Mouse (Mus musculus) cortical plate, adult 2 months (tissue): ENCODE results near the gene Rab11a. TPM values are rescaled to one million over a fixed set of nuclear protein-coding genes. Genes with fewer than 3 reads are reported as not detected.
A peak's percentile ranks its signal among the peaks of the same experiment; 100 is the strongest.
"Not testable (repeated sequence)": the region's sequence is repeated elsewhere in the genome, so short reads cannot be mapped to it uniquely, and the experiment has no call there.

Experiments
- H3K27ac ChIP-seq: fragments of 200-500 bp; 2 replicates; pipeline ENCODE4 v1.5.1; 2012; ENCODE audit warnings: low read length, control low read depth, inconsistent platforms; ENCODE audit not compliant: insufficient read depth
- H3K4me1 ChIP-seq: fragments of 200-500 bp; 2 replicates; pipeline ENCODE4 v1.6.1; 2011; ENCODE audit warnings: low read length; ENCODE audit not compliant: control insufficient read depth, insufficient read depth
- H3K4me3 ChIP-seq: fragments of 200-500 bp; 2 replicates; pipeline ENCODE4 v1.5.1; 2011; ENCODE audit warnings: mild to moderate bottlenecking, low read length, control low read depth; ENCODE audit not compliant: insufficient read depth
- CTCF ChIP-seq: fragments of 200-500 bp; IDR thresholded peaks from 2 replicates; pipeline ENCODE4 v1.5.1; 2011; ENCODE audit warnings: mild to moderate bottlenecking, control low read depth, low read length; ENCODE audit not compliant: insufficient read depth; ENCODE audit errors: extremely low read depth
- POLR2A ChIP-seq: fragments of 200-500 bp; IDR thresholded peaks from 2 replicates; pipeline ENCODE4 v1.6.1; 2011; ENCODE audit warnings: mild to moderate bottlenecking, low read length, control low read depth; ENCODE audit not compliant: insufficient read depth; ENCODE audit errors: extremely low read depth
- polyA plus RNA-seq: library from polyadenylated mRNA; depleted of rRNA; stranded (reverse); fragments of >200 nt; gene quantifications from 2 replicates; pipeline ENCODE4 v1.2.3, GENCODE M21; 2012

Rab11a gene
- polyA plus RNA-seq, 1 experiment, result 221 TPM

DNA sequence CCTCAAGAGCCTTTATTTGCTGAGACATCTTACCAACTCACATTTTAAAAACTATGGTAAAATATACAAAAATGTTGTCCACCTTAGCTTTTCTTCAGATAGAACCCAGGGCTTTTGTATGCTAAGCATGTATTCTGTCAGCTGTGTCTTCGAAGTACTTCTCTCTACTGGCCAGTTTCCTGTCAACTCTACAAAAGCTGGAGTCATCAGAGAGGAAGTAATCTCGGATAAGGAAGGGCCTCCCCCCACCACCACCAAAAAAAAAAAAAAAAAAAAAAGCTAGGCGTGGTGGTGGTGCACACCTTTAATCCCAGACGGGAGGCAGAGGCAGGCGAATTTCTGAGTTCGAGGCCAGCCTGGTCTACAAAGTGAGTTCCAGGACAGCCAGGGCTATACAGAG lies 11.8 kb upstream of the Rab11a start:
- no peak for TF ChIP-seq CTCF
- no peak for TF ChIP-seq POLR2A
- H3K27ac ChIP-seq, result no peak overlapping the region
- H3K4me3 ChIP-seq, result no peak overlapping the region
- no peaks in the 10 kb centered on the region for H3K4me1 ChIP-seq

DNA sequence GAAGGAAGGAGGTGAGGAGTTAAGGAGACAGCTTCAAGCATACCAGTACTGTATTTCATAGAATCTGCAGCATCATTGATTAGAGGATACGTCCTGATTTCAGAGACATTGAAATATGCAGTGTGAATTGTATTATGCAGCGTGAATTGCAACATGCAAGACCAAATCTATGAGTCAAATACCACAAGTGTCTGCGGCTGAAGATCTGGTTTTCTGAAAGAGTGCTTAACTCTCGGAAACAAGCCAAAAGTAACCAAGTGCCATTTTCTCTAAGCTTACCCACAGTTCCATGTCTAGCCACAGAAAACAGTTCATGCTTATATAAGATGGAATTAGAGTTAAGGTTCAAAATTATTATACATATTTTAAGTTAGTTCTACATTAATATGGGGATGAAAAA lies 10.2 kb upstream of the Rab11a start:
- H3K4me3 ChIP-seq, result no peak overlapping the region
- TF ChIP-seq CTCF (no peak), POLR2A (no peak)
- H3K4me1 ChIP-seq, result no peaks in the 10 kb centered on the region
- H3K27ac ChIP-seq, result no peak overlapping the region

DNA sequence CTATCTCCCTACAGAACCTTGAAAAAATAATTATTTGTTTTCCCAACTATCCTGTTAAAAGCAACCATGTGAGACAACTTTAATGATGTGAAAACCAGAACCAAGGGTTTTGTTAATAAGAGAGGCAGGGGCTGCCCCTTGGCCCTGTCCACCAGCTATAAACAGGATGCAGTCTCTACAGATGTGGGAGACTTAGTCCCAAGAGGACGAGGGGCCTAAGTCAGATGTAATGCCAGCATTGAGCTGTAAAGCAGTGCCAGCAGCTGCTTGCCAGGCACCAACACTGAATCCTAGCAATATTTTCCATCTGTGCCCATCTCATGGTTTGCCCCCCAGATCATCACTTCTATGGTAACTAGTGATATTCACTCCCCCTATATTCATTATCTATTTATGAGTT lies 4.9 kb upstream of the Rab11a start:
- no peak overlapping the region for H3K27ac ChIP-seq
- H3K4me3 ChIP-seq, result no peak overlapping the region
- TF ChIP-seq CTCF (no peak), POLR2A (no peak)
- H3K4me1 ChIP-seq, result no peaks in the 10 kb centered on the region

DNA sequence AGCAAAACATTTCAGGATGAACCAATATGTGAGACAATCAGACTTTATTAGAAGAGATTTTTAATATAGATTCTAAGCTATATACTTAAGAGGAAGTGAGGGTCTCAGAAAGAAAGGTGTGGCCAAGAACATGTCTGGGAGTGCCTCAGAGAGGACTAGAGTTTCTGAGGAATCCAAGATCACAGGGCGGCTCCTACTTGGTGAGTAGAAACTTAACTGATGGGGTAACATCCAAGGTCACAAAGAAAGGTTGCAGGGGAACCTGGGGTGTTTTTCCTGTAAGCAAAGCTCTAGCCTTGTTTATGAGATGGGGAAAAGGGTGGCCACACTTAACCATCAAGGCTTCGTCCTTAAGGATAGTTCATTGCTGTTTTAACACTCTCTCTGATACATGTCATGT lies 1.4 kb upstream of the Rab11a start:
- Histone ChIP-seq H3K4me1 (no peaks in the 10 kb centered on the region), H3K27ac (no peak overlapping the region), H3K4me3 (no peak overlapping the region)
- no peak for TF ChIP-seq CTCF
- TF ChIP-seq POLR2A, result no peak

DNA sequence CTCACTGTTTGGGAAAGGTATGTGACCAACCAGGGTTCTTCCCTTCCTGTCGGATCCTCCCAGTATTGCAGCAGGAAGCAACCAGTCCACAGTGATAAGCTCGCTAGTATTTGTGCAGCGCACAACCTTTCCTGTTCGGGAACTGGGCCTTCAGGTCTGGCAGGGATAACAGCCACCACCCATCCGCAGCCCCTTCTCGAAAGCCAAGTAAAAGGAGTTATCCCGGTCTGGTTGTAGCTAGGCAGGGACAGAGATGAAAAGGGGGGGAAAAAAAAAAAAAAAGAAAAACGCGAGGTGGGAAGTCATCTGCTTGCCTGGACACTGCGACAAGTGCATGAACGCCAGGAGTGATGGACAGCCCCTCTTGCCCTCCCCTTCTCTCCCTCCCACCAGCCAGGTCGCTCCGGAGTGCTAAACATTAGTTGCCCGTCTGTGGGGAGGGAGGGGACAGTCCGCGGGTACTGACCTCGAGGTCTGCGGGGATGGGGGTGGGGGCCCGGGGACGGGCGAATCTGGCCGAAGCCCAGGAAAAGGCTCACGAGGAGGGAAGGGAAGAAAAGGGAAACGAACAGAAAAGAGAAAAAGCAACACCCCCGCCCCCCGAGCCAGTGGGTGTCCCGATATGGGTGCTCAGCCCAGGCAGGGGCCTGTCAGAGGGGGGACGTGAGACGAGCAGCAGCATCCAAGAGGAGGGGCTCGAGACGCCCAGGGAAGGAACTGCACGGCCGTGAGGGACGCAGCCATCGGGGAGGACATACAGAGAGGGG lies 736 bp downstream of the Rab11a start:
- Histone ChIP-seq H3K4me1 (no peaks in the 10 kb centered on the region), H3K4me3 (peak overlapping the region; percentile 46), H3K27ac (peak overlapping the region; percentile 58)
- TF ChIP-seq CTCF, result 0 out of 2 replicates have a peak, but pooled peaks have one; percentile 6
- 0 out of 2 replicates have a peak, but pooled peaks have one; percentile 31 for TF ChIP-seq POLR2A

DNA sequence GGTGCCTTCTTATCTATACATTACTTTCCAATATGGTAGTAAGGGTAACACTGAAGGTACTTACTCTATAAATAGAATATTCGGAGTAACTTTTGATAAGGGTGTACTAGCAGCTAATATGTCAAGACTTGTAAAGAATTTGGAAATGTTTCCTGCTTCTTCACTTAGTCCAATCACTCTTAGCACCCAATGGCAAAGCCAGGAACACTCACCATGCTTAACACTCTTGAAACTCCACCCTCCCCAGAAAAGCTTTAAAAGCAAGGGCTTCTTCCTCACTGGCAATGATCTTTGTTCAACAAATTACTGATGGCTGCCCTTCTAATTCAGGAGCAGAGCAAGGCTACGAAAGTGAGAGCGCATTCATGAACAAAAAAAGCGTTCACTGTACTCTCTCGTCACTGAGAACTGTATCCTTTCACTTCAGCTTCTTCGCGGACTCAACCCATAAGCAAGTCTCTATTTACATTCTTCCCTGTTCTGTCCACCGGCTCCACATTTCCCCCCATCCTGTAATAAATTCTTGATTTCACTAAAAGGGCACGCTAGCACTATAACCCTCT lies 1.4 kb downstream of the Rab11a start:
- H3K4me3 ChIP-seq, result peak overlapping the region; percentile 46
- TF ChIP-seq POLR2A (no peak), CTCF (no peak)
- peak overlapping the region; percentile 58 for H3K27ac ChIP-seq
- H3K4me1 ChIP-seq, result no peaks in the 10 kb centered on the region

DNA sequence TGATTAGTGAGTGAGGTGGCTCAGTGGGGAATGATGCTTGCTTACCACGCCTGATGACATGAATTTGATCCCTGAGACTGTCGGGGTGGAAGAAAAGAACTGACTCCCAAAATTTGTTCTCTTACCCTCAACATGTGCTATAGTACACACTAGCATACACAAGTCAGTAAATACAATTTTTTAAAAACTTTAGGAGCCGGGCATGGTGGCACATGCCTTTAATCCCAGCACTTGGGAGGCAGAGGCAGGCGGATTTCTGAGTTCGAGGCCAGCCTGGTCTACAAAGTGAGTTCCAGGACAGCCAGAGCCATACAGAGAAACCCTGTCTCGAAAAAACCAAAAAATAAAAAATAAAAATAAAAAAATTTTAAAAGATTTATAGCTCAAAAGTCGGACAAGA lies 2.6 kb downstream of the Rab11a start:
- not testable (repeated sequence) for H3K4me1 ChIP-seq, H3K27ac ChIP-seq, H3K4me3 ChIP-seq

DNA sequence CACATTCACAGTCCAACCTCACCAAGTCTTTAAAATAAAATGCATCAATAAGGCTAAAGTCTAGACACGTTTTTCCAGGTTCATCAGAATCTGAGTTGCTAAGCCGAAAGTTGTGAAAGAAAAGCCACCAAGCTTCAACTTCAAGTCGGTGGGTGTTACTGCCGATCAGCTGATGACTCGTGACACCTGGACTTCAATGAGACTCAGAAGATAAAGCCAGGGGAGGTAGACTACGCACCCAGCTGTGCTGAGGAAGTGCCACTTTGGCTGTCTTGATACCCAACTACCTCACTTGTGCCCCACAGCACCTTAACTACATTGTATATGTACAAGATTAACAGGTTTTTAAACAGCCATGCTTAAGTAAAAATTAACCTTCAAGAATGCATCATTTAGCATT lies 3.4 kb downstream of the Rab11a start:
- no peak overlapping the region for H3K4me3 ChIP-seq
- no peak overlapping the region for H3K27ac ChIP-seq
- peaks cover 1% of the 10 kb centered on the region; the same call in 1 of the 2 replicates for H3K4me1 ChIP-seq
- TF ChIP-seq CTCF (no peak), POLR2A (no peak)

DNA sequence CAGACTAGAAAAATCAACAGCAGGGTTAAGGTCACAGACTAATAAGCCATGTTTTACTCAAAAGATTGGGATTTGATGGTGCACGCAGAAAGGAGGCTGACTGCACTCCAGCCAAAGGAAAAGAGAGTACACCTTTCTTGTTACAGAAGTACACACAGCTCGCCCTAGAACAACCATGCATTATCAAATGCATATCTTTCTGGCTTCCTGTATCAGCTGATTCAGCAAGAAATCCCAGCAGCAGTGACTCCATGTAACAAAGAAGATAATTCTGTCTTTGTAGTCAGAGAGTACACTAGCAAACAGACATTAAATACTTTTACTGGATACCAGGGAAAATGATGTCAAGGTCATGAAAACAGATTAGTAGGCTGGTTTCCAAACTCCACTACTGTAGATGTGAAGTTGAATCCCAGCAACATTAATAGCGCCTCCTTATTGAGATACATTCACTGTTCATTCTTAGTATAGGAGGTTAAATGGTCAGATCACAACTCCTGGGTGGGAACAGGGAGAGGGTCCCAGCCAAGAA lies 6.5 kb downstream of the Rab11a start:
- TF ChIP-seq CTCF, result no peak
- TF ChIP-seq POLR2A, result no peak
- H3K4me1 ChIP-seq, result peaks cover 1% of the 10 kb centered on the region; the same call in 1 of the 2 replicates
- H3K4me3 ChIP-seq, result no peak overlapping the region
- no peak overlapping the region for H3K27ac ChIP-seq

DNA sequence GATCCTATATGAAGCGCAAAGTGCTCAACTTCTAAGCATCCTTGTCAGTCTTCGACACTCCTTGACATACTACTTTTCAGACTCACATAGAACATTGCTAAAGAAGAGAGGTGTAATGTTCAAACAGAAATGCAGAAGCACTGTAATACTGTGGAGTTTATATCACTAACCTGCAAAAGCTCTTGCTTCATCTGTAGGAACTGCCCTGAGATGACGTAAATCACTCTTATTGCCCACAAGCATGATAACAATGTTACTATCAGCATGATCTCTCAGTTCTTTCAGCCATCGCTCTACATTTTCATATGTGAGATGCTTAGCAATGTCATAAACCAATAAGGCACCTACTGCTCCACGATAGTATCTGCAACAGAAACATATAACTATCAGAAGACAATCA lies 11.1 kb downstream of the Rab11a start:
- no peak for TF ChIP-seq CTCF
- no peak overlapping the region for H3K27ac ChIP-seq
- H3K4me3 ChIP-seq, result no peak overlapping the region
- peaks cover 1% of the 10 kb centered on the region; the same call in 1 of the 2 replicates for H3K4me1 ChIP-seq
